Mouse (Mus musculus) heart, adult 18-20 months (tissue): Measurements from ENCODE around the gene Abhd13. TPM values are rescaled to one million over a fixed set of nuclear protein-coding genes. Genes with fewer than 3 reads are reported as not detected.
A peak's percentile ranks its signal among the peaks of the same experiment; 100 is the strongest.

ENCODE experiments used
- DNase-seq, 2 experiments: peaks; one replicate each; pipeline ENCODE4 v3.0.0; 2021 to 2022; ENCODE audit warnings: mixed read lengths in 1 of 2
- long read RNA-seq, 2 experiments: library from polyadenylated mRNA; stranded (forward); transcript quantifications; one replicate each; pipeline ENCODE4 v2.0.0; 2021
- total RNA-seq, 2 experiments: library from RNA; stranded (reverse); gene quantifications; 2 replicates each; pipeline ENCODE4 v1.2.3; 2021

The Abhd13 gene
- 1 to 10 TPM; 9.2 to 9.3 TPM for total RNA-seq
- long read RNA-seq, experiment 1, full-length matches to known transcripts = 5 of 6 reads
- long read RNA-seq, experiment 1, partial matches to known transcripts = 0 of 6 reads
- long read RNA-seq, experiment 1, other reads (novel, unspliced or antisense) = 1 of 6 reads
- long read RNA-seq, experiment 2, full-length matches to known transcripts = 2 of 2 reads
- long read RNA-seq, experiment 2, partial matches to known transcripts = 0 of 2 reads
- long read RNA-seq, experiment 2, other reads (novel, unspliced or antisense) = 0 of 2 reads

- peak; percentile 98 to 100 for DNase-seq
These were observed at the start of gene Abhd13, which contains the start of gene Lig4 for GRCm38 (mm10) chr8:9977573-9978314. Gene Abhd13 (plus strand): TSS chr8:9977707. Gene Lig4 (minus strand): TSS chr8:9977686.

DNA sequence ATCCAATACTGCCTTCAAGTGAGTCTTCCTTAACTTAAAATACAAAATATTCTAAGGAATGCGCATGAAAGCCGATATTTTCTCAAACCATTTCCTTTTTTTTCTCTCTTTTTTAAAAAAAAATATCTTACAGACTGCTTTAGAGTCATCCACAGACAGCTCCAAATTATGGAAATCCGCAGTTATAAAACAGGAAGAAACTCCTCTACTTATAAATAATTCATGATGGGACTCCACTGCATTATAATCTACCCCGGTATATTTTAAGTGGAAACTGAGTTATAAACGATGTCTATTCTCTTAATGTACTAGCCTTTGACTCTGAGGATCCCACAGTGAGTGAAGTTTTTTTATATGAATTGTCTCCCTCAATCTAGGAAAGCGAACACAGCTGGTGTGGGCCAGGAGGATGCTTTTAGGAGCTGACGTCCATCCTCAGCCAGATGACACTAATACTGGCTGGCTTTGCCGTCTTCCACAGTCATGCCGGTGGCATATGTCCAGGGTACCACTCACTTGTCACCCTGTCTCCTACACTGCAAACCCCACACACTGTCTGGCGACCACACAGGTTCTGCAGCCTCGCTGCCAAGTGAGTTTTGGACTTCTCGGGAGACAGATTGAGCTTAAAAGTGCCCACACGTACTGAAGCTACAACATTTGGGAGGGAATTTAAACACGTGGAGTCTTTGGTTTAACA is 47.6 kb upstream of the Abhd13 start:
- peak in 1 of 2 experiments; percentile 1 for DNase-seq

DNA sequence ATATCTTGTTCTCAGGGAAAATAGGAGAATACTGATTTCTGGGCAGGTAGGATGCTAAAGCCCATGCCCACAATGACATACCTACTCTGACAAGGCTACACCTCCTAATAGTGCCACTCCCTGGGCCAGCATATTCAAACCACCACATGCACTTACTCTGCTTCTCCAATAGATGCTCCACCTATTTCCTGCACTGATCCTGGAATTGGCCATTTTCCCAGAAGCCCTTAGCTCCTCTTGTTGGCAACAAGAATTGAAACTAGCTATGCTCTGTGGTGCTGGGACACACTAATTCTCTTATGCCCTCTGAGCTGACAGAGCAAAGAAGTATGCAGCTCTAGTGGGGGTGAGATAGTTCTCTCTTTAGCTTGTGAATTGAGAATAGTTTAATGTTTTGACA is 44.8 kb upstream of the Abhd13 start:
- DNase-seq = peak in 1 of 2 experiments; percentile 3

DNA sequence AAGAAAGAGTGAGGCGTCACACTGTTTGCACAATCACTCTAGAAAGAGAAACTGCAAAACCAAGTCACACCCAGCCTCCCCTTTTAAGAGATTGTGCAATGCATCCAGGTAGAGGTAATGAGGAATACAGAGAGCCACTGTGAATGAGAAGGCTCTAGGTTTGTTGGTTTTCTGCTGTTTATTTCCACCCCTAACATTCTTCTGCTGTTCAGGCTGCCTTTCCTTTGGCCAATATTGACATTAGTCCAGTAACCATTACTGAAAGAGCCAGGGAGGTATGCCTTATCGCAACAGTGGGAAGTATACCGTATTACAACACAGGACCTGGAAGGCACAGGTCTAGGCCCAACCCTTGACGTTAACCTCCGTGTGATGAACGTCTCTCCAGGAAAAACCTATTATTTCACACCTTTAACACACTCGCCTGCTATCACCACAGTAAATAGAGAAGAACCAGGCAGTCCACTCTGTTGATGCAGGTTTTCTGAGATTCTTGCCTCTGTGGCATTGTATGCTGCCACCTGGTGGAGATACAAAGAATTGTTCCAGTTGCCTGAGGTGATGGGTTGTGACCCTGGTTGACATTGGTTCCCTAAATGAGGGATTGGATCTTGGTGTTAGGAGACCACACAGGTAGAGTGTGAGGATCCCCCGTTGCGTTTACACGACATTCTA is 42.5 kb upstream of the Abhd13 start:
- DNase-seq = peak; percentile 18 to 54

GRCm38 (mm10) chr8:9935574-9935973 is 41.9 kb upstream of the Abhd13 start:
- no peak for DNase-seq

DNA sequence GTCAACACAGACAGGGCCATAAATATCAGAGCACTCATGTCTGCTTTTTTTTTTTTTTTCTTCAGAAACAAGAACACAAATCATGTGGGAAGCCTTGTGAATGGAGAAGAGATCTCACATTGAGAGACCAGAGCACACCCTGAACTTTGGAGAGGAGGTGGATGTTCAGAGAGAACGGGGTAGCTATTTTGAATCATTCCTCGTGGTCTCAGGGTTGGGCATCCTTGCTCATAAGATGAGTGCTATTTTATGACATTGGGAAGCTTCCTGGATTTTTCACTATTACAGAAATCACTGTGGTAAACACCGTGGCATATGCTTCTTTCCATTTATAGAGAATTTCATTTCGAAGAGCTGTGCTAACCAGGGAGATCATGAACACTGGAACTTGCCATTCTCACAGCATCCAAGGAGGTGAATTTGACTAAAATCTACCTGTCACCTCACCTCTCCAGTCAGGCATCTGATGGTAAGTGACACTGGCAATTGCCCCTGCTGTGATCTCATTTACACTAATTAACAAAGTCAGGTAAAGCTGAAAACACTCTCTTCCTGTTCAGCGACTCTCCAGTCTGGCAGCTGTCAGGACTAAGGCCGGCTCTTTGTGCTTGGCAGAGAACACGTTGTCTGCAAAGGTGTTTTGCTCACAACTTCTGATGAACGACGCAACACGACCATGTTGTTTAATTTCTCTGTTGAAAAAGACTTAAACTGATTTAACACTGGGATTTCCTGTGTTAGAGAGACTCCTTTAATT is 28.2 kb upstream of the Abhd13 start:
- DNase-seq = no peak

DNA sequence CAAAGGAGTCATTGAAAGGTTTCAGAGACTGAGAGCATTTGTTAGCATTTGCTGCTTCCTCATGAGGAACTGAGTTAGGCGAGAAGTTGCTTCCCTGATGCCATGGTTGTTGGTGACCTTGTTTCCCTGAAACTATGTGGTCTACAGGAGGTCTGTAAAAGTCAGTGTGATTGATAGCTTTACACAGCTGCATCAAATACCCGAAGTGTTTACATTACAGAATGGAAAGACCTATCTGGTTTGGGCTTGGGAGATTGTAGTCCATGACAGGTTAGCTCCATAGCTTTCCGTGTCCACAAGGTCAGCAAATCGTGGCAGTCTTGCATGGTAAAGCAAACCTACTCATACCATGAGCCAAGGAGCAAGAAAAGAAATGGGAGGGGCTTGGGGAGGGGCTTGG is 19.2 kb upstream of the Abhd13 start:
- DNase-seq = no peak

GRCm38 (mm10) chr8:9959919-9960318 is 17.6 kb upstream of the Abhd13 start:
- no peak for DNase-seq

DNA sequence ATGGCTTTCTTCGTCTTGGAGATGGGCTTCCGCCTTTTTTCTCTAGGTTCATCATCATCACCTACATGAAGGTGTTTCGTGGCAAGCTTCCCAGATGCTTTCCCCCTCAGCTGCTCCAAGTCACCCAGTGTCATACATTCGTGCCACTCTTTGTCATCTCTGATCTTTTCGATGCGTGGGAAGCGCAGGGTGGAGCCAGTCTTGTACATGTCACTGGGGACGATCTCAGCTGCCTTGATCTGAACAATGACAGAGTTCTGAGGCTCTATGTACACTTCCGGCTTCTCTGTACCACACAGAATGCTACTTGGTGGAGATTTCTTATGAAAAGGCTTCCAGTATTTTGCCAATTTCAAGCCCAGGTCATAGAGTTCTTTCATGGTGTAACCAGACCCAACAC is 5.6 kb upstream of the Abhd13 start:
- no peak for DNase-seq

DNA sequence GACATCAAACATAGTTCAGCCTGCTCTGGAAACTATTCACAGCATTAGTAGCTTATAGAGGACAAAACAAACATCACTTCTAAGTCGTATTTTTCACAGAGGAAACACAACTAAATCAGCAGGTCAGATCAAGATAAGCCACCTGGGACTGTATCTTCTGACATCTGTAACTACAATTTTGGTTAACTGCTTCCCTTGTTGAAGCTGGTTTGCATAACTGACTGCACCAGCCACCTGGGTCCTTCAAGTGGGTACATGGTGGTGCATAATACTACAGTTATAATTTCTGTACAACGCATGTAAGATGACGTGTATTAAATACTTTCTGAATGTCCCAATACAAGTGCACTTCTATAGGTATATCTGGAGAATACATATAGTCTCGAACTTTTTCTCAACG is 2.2 kb upstream of the Abhd13 start:
- DNase-seq = no peak

- peak; percentile 99 for DNase-seq
These were observed 1.5 kb upstream of the Abhd13 start for GRCm38 (mm10) chr8:9975898-9976611.

GRCm38 (mm10) chr8:9977016-9977415 is 491 bp upstream of the Abhd13 start:
- DNase-seq = peak in 1 of 2 experiments; percentile 32

DNA sequence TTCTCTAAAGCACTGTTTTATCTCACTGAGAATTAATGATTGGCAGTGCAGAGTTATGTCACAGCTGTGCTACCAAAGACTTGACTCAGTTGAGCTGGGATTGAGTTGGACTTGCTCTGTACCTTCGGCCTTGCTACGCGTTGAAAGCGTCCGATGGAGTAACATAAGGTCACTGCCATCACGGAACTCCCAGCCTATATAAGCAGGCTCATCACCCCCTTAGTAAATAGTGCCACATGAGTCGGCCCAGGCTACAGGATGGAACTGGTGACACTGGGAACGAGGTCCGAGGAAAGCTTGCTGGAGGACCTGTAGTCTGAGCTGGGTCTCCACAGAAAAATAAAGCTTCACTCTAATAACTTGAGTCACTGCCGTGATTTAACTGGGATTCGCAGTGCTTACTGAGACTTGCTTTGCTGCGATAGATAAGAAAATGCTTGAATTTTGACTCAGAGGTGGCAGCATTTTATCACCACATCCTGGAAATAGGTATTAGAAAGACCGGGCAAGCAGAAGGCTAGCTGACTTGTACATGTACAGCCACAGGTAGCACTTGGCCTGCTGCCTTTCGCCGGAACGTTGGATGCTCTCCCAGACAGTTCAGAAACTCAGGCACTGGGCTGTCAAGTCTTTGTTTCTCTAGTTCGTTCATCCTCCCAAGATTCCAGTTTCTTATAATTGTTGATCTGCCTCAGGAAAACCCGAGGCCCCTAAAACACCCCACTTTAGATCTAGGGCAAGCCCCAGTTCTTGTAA is 1.1 kb downstream of the Abhd13 start:
- DNase-seq = peak in 1 of 2 experiments; percentile 23

DNA sequence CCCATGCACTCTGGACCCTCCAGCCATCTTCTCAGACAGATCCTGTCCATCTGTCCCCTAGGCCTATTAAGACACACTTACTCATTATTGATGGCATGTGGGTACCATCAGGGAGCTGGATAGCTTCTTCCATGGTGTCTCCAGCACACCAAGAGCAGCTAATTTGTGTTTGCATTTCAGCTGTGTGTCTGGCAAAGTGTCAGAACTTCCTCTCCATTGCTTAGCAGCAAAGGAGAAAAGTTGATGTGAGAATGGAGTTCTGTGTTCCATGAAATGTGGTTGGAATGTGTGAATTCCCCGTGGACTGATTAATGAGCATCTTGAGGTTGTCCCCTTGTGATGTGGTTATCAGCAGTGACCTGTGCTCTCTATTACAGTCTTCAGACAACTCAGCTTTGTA is 2.2 kb downstream of the Abhd13 start:
- DNase-seq = no peak

DNA sequence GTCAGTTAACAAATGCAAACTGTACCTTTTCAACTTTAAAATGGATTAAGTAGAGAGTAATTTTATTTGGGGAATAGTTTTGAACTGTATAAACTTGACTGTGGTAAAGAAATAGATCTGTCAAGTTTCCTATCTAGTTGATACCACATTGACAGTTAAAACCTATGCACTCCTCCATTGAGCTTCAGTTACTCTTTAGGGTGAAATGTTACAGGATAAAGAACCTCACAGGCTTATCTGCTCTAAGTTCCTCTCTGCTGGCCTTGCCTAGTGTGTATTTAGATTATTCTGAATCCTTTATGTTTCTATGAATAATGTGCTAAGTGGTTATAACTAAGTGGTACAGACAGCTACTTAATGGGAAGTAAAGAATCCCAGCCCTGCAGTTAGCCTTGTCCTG is 2.7 kb downstream of the Abhd13 start:
- no peak for DNase-seq

DNA sequence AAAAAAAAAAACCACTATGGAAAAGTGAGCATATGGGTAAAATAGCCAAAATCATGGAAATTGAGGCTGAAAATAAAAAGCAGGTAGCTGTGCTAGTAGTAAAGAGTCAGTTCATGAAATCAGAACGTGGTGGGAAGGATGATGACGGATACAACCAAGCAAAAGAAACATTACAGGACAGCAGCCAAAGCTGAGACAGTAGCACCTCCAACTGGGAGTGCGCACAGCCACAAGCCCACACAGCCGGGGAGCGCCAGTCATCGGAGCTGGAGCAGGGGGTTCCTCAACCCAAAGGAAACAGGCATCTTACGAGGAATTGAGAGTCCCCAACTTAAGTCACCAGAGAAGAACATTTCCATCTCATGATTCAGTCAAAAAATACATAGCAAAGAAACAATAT is 26.6 kb downstream of the Abhd13 start:
- DNase-seq = no peak

DNA sequence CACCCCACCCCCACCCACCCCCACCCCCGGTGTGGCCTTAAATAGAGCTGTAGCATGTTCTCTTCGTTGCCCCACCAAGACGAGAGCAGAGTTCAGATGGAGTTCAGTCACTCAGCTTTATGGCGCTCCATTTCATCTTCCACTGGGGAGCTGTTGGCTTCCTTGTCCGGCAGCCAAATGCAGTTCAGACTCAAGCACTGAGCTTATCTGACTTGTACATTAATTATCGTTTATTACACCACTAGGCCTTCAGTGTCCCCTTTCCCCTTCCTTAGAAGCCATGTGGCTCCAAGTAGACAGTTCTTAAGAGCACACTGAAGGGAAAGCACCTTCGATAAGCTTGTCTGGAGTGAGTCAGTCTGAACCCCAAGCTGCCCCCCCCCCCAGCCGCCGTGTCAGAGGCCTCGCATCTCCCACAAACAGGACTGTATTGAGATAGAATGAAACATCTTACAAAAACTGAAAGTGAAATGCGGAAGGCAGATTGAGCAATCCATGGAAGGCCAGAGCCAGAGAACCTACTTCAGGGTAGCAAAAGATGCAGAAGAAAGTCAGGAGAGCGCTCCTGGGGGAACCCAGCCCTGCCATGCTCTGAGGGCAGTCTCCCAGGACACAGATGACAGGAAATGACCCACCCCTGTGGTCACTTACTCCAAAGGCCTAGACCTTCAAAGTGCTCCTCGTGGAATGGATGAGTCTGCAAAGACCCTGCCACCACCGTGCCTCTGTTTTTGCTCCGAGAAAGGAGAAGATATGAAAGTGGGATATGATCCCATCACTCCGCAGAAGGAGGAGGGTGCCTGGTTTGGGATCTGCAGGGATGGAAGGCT is 28.9 kb downstream of the Abhd13 start, which contains the start of gene Tnfsf13b:
Gene Tnfsf13b (plus strand): TSS at position 312 of the 830 bp plus-strand sequence.
- DNase-seq = peak; percentile 47 to 64

- peak; percentile 40 to 43 for DNase-seq
These were observed 29.6 kb downstream of the Abhd13 start for GRCm38 (mm10) chr8:10006986-10007659.

DNA sequence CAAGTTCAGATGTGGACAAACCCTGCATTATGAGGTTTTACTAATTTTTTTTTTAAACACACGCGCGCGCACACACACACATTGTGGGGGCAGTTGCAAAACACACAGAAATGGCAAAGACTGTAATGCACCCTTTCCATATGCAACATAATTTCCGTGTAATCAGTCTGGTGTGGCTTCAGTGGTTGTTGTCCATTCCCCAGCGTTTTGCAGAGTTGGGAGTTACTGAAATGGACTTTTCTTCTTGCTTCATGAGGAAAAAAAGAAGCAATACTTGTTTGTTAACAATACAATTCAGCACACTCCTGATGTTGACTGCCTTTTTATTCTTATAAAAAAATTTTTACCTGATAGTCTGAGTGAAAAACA is 30.1 kb downstream of the Abhd13 start:
- DNase-seq = no peak
